Mouse (Mus musculus) gastrocnemius, adult 8-10 months (tissue): ENCODE measurements around the gene Tnfsf8. TPM values are rescaled to one million over a fixed set of nuclear protein-coding genes. Genes with fewer than 3 reads are reported as not detected.

Experiments
- DNase-seq, 2 experiments: peaks; one replicate each; pipeline ENCODE4 v3.0.0; 2022; ENCODE audit warnings: low spot score in 2 of 2
- total RNA-seq, 4 experiments: library from RNA; stranded (reverse); gene quantifications; 2 replicates each; pipeline ENCODE4 v1.2.4; 2022

Gene Tnfsf8
- total RNA-seq, 4 experiments from 2014 or later: not detected

- DNase-seq: no peak
These were observed 18.9 kb downstream of the Tnfsf8 start for GRCm38 (mm10) chr4:63842278-63842677.

DNA sequence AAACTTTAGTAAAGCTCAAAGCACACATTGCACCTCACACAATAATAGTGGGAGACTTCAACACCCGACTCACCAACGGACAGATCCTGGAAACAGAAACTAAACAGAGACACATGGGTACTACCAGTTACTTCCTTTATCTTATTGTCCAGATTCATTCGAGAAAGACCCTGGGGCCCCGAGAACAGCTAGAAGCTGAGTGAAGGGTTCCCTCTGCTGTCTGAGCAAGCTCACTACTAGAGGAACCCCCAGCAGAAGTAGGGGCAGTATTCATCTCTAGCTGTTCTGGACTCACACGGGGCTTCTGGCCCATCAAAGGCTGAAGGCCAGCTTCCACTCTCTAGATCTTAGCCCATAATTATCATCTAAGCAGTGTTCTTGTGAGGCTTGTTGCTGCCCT lies 20.7 kb downstream of the Tnfsf8 start:
- no peak for DNase-seq

- DNase-seq: no peak
These were observed 38.0 kb downstream of the Tnfsf8 start for GRCm38 (mm10) chr4:63823136-63823535.

DNA sequence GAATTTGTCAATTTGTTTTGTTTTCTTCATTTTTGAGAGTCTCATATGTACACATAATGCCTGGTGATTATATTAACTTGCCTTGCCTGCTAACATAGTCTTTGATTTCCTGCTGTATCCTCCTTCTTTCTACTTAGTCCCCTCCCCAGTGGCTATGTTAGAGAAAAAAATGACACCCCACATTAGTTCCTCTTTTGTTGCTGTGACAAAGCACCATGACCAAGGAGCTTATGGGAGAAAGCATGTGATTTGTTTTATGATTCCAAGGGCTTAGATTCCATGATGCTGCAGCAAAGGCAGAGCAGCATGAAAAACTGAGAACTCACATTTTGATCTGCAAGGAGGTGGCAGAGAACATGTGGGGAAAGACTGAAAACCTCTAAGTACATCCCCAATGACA lies 43.6 kb downstream of the Tnfsf8 start:
- no peak for DNase-seq

DNA sequence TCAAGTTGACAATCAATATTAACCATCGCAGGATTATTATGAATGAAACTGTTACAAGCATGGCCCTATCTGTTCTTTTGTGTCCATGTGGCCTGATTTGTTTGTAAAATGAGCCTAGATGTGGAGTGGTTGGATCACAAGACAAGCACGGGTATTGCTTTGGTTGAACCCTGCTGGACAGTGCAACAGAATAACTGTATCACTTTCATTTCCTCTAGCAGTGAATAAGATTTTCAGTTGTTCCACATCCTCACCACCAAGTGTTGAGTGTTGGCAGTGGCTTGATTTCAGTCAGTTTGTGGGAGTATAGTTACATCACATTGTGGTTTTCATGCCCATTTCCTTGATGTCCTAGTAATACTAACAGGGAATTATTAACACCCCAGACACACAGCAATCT lies 45.5 kb downstream of the Tnfsf8 start:
- no peak for DNase-seq

- no peak for DNase-seq
These were observed 63.1 kb downstream of the Tnfsf8 start for GRCm38 (mm10) chr4:63798083-63798482.

GRCm38 (mm10) chr4:63796527-63796926 lies 64.6 kb downstream of the Tnfsf8 start:
- DNase-seq: no peak

DNA sequence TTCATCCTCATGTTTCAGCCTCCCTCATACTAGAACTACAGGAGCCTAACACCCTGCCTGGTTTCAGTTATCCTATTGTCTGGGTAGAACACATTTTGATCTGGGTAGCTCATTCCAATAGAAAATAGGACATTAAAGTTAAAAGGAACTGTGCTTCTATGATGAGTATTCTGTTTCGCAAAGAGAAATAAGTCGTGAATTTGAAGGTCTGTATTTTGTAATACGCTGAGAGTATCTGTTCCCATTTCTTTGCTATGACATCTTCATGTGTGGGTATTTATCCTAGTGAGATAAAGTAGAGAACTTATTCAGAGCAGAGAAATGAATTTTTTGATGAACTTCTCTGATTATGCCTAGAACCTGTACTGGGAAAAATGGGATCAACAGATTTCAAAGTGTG lies 68.8 kb downstream of the Tnfsf8 start:
- no peak for DNase-seq

GRCm38 (mm10) chr4:63785466-63785865 lies 75.7 kb downstream of the Tnfsf8 start:
- DNase-seq: no peak

- DNase-seq: no peak
These were observed 77.3 kb downstream of the Tnfsf8 start for GRCm38 (mm10) chr4:63783826-63784225.

DNA sequence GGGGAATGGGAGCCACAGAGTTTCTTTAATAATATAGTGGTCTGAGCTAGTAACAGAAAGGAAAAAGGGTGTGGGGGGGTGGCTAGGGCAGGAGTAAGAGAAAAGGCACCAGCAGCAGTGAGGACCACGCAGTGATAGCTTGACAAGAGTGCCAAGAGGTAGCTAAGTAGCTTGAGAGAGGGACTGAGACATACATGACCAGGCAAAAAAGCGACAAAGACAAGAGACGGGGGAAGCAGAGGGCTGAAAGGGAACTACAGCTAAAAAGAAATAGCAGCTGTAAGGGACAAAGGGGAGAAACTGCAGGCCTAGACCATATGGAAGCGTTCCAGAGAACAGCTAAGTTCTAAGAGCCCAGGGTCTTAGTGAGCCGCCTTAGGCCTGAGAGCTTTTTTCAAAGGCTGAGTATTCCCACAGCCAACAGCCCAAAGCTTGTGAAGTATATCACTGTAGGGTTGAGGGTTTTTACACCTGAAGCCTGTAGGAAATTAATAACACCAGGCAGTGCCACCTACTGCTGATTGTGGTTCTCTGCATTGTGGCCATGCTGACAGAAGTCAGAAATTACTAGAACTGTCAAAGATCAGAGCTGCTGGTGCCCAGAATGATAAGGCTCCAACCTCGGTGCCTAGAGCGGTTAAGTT lies 78.1 kb downstream of the Tnfsf8 start:
- no peak for DNase-seq

Other genes with a start within 250 kb of the Tnfsf8 start
- gene Tex48, start 238.9 kb downstream of the Tnfsf8 start, total RNA-seq: not detected
- not detected for gene Gm11214, start 198.0 kb downstream of the Tnfsf8 start, total RNA-seq
- under 1 TPM in 1 of 4 experiments, not detected in 3; 0.09 TPM for gene Tnfsf15, start 116.2 kb downstream of the Tnfsf8 start, total RNA-seq
- gene Tnc, start 185.7 kb upstream of the Tnfsf8 start, total RNA-seq: 1 to 10 TPM in 3 of 4 experiments, under 1 TPM in 1; 0.82 to 3.7 (median 2.2) TPM